Mouse (Mus musculus) spleen, embryonic (tissue): ENCODE results near the gene Adgrf5.

Source experiments
- CTCF ChIA-PET: fragments of 350-600 bp; sonication (Branson Sonifier 250); formaldehyde crosslinking; loops from one replicate; lab custom pipeline; 2022; lab: Charles Lee

Adgrf5 gene

DNA sequence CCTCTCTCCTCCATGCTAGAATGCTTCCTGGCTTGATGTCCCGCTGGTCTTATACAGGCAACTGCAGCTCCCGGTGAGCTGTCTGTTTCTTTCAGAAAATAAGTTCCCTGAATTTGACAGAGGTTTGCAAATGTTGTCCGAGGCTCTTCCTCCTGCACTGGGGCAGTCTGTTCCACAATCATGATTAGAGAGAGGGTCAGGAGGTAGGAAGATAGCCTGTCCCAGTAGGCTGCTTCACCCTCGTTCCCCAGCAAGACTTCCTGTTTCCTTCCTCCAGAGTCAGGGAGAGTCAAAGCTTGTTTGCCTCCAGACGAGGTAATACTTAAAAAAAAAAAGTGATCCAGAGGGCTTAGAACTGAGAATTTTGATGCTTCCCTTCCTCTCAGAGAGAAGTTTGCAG, 16.3 kb downstream of the Adgrf5 start:
- CTCF ChIA-PET, result no interaction called here

- CTCF ChIA-PET, result no interaction called here
These were observed 18.5 kb downstream of the Adgrf5 start for GRCm38 (mm10) chr17:43378703-43379102.

DNA sequence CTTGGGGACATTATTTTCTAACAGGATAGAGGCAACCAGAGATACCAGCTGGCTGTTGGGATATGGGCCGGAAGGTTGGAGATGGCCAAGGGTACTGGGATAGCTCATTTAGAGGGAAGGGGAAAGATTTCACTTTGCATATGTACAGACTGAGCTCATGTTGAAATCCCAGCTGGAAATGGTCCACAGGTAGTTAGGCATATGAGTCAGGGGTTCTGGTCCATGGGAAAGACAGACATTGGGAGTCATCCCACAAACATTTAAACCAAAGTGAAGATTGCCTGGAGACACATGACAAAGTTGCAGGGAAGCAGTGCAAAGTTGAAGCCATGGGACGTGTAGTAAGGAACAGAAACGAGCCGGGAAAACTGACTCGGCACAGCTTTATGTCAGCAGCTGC, 26.1 kb downstream of the Adgrf5 start:
- CTCF ChIA-PET, result interaction anchor here (0.6 kb wide), 1 partner anchor 102 kb away, joined by 9 read pairs; no protein-coding TSS in a partner anchor

DNA sequence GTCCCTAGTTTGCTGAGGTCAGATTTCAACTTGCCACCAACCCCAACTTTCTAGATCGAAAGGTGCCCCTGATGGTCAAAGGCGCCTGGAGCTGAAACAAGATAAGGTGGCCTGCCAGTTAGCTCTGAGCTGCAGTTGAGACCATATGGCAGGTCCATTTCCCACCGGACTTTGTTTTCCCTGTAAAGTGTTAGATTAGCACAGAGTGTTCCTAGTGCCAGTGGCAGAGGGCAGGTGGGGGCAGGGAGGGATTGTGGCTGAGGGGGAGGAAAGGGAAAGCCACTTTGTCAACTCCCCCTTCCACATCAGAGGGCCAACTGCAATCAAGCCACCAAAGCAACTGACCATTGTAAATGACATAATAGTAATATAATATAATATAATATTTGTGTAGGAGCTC, 26.9 kb downstream of the Adgrf5 start:
- CTCF ChIA-PET, result no interaction called here

DNA sequence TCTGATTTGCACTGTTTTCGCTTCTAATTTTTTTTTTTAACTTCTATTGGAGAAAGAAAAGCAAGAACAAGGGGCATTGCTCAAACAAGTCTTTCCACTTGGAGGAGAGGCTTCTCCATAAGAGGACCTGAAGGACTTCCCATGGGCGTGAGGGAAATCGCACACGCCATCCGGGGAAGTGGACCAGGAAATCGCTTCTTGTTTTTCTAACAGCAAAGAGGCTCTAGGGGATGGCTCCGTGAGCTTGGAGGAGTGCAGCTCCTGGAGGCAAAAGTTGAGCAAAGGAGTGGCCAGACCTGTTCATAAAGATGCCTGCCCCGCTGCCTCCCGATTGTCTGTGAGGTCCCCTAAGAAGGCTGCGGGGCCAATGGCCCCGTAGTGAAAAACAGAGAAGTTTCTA, 29.0 kb downstream of the Adgrf5 start:
- CTCF ChIA-PET, result no interaction called here

- CTCF ChIA-PET, result no interaction called here
These were observed 31.9 kb downstream of the Adgrf5 start for GRCm38 (mm10) chr17:43392191-43392590.

DNA sequence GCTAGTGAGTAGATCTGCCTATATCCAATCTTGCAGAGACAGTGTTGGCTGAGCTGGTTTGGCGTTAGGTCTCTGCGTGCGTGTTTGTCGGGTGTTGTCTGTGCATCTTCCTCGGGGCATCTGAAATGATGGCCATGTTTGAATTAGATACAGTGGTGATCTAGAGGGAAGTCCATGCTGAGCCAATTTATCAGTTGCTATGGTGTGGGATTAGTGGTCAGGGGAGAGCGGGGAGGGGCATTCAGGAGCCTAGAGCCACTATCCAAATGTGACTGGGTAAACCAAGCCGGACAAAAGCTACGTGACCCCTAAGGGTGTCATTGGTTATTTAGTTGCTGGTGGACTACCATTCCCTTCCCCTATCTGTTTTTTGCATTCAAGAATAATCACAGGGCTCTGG, 33.4 kb downstream of the Adgrf5 start:
- CTCF ChIA-PET, result no interaction called here

DNA sequence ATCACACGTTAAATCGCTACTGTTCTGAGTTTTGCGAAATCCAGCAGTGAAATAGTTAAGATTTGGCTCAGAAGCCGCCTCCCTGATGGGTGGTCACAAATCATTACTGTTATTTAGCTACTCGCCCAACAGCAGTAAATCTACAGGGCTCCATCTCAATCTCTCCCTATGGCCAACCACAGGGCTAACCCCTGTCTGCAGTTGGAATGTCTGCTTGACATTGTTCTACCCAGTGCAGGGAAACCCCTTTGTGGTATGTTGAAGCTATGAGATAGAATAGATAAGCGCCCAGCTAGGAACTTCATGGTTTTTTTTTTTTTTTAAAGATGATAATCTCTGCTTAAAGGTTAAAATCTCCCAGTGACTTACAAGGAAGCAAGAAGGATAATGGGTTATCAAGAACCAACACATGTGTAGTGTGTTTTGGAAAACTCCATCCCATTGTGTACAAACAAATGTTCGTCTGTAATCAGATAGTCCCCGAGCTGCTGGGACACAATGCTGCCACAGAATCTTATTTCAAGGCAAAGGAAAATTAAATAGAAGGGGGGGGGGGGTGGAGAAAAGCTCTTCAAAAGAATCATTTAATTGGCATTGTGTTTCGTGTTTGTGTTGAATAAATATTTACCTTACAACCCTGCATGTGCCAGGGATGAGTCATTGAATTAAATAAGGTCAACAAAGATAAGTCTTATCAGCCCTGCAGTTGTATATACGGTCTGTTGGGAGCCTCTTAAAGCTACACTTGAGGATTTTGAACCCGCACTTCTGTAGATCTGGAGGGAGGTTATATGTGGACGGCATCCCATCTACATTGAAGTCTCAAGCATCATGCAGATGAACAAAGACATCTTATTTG, 35.4 kb downstream of the Adgrf5 start:
- CTCF ChIA-PET, result no interaction called here

GRCm38 (mm10) chr17:43398612-43399011, 38.4 kb downstream of the Adgrf5 start:
- CTCF ChIA-PET, result no interaction called here

GRCm38 (mm10) chr17:43399151-43399550, 38.9 kb downstream of the Adgrf5 start:
- CTCF ChIA-PET, result no interaction called here

DNA sequence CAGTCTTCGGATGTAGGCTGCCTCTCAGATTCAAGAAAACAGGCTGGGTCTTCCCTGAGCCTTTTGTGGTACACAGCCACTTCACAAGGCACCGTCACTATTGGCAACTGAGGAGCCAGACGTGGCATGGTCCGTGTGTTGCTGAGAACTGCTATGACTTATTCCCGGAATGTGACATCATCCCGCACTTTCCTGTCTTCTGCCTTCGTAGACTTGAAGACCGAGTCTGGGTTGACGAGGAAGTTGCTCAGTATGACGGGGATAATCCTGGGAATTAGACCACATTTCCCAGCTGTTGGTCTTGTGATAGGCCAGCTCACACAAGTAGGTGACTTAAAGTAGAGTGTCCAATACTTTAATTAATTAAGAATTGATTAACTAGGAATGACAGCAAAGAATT, 40.2 kb downstream of the Adgrf5 start:
- CTCF ChIA-PET, result no interaction called here

DNA sequence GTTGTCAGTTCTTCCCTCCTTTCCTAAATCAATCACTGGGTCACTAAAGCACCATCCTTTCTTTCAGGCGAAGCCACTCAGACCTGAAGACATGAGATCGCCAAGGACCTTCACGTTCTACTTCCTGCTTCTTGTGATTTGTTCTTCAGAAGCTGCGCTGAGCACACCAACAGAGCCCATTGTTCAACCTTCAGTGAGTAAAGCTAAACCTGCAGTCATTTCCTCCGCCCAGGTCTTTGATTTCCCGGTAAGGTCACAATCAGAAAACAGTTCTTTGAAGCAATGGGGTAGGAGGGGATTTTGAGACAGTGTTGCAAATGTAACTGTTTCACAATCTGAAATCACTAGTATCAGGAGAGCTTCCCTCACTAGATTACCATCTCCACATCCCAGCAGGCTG, 43.6 kb downstream of the Adgrf5 start:
- CTCF ChIA-PET, result no interaction called here

- CTCF ChIA-PET, result no interaction called here
These were observed 44.2 kb downstream of the Adgrf5 start for GRCm38 (mm10) chr17:43404408-43404807.

DNA sequence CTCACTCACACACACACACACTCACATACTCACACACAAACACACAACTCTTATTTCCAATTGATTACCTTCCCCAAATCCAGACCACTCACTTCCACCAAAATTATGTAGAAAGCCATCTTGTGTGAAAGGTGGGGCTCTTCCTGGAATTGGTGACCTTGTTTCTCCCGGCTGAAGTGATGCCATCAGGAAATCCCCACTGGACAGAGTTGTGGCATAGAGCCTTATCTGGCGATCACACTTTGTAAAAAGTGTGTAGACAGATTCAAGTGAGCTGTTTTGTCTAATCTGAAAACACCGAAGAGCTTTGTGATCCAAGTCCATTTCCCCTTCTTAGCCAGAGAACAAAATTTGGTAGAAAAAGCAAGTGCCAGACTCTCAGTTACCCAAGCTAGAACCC, 46.1 kb downstream of the Adgrf5 start:
- CTCF ChIA-PET, result no interaction called here

DNA sequence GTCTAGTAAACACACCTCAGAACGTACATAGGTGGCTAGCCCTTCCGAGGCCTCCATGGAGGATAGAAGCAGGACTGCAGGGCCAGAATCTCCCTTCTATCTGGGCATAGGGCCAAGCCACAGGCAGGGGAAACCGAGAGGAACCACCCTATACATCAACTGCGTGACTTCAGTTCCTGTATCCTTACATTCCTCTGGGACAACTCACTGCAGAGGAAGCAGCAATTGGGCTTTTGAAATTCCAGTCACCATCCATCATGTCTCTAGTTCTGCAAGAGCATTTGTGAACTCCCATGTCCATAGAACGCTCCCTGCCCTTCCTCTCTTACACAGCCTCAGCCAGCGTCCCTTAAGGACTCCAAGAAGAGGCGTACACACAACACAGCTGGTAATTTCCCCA, 47.3 kb downstream of the Adgrf5 start:
- CTCF ChIA-PET, result no interaction called here

DNA sequence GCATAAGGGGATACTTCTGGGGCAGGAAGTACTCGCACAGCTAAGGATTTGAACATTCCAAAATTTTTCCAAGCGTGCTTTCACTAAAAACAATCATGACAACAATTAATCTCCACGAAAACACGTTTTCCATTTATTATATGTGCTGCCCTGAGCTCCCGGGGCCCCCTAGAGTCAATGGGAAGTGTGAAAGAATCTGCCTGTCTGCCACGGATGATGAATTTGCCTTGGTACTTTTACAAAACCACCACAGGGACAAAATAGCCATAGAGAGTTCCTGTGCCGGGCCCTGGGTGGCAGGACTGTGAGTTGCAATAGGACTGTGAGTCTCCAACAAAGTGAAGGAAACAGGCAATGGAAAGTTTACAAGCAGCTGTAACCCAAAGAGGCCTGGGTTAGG, 52.9 kb downstream of the Adgrf5 start:
- CTCF ChIA-PET, result no interaction called here

- CTCF ChIA-PET, result no interaction called here
These were observed 59.0 kb downstream of the Adgrf5 start for GRCm38 (mm10) chr17:43419204-43419603.

DNA sequence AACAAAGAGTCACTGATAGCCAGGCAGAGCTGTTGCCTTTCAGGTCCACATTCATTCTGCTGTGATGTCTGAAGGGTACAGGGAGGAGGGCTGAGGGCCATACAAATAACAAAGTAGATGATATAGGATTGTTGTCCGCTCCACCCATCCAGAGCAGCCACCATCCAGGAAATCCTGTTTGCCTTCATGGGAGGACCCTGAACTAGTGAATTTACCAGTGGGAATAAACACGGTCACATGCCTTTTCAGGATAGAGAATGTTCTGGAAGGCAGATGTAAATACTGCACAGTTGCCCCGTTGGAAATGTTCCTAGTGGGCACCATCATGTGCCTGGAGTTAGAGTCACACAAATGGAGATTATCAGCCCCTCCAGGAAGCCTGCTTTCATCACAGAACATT, 60.1 kb downstream of the Adgrf5 start:
- CTCF ChIA-PET, result no interaction called here

GRCm38 (mm10) chr17:43423953-43424352, 63.7 kb downstream of the Adgrf5 start:
- CTCF ChIA-PET, result interaction anchor here (0.5 kb wide), 1 partner anchor 36 kb away, joined by 3 read pairs; no protein-coding TSS in a partner anchor

- CTCF ChIA-PET, result no interaction called here
These were observed 71.4 kb downstream of the Adgrf5 start for GRCm38 (mm10) chr17:43431692-43432091.

GRCm38 (mm10) chr17:43434485-43434884, 74.2 kb downstream of the Adgrf5 start:
- CTCF ChIA-PET, result no interaction called here

DNA sequence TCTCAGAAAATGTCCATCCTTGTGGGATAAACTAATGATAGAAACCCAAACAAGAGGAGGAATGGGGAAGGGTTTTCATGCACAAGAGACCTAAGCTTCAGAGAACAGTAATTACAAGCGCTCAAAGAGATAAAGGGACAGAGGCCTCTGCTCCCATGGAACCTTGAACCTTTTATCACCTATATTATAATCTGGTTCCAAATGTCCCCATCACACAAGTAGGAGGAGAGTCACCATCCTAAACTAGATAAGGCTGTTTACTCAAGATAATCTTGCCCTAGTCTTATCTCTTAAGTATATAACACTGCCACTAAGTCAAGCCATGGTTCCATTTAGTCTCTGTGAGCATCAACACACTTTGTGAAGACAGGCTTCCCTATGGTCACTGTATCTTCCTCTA, 91.0 kb downstream of the Adgrf5 start:
- CTCF ChIA-PET, result no interaction called here

GRCm38 (mm10) chr17:43458598-43458997, 98.3 kb downstream of the Adgrf5 start:
- CTCF ChIA-PET, result no interaction called here
